8 mouse cellular contexts compared by ENCODE assay signal in genomic region chr5:122900558-122901171, GRCm38 (mm10). TPM values are rescaled to one million over a fixed set of nuclear protein-coding genes. Genes with fewer than 3 reads are reported as not detected.
DNase-seq lines count a peak whose midpoint lies in the region; ATAC-seq and TF ChIP-seq lines count a peak whose summit lies in the region.

No protein-coding gene starts in this region.

- no peaks in the 10 kb centered on the region for H3K27me3 ChIP-seq in liver, adult 2 months (ENCODE audit: control insufficient read depth, insufficient read depth, low read length)
- H3K27me3 ChIP-seq in hindbrain, embryonic 16.5 days (replicated peaks; ENCODE audit: control insufficient read depth, insufficient read depth, low read length): no peaks in the 10 kb centered on the region
- no peaks in the 10 kb centered on the region for H3K27me3 ChIP-seq in myocyte (ENCODE audit: control insufficient read depth, insufficient read depth, insufficient read length)

- peaks cover 9% of the 10 kb centered on the region; the same call in 1 of the 2 replicates for H3K4me1 ChIP-seq in liver, adult 2 months (ENCODE audit: control insufficient read depth, insufficient read depth, low read length)
- no peaks in the 10 kb centered on the region for H3K4me1 ChIP-seq in cortical plate, adult 2 months (ENCODE audit: control insufficient read depth, insufficient read depth, low read length)
- H3K4me1 ChIP-seq in hindbrain, embryonic 16.5 days (ENCODE audit: control insufficient read depth, insufficient read depth, low read depth, low read length): peaks cover 19% of the 10 kb centered on the region

- H3ac ChIP-seq in myocyte (ENCODE audit: control insufficient read depth, insufficient read length): peak overlapping the region; percentile 81

- H3K27ac ChIP-seq in liver, adult 2 months (replicated peaks; ENCODE audit: insufficient read depth, low read depth, low read length): no peak overlapping the region
- H3K27ac ChIP-seq in cortical plate, adult 2 months (ENCODE audit: insufficient read depth, low read length): no peak overlapping the region
- peak overlapping the region; percentile 93 for H3K27ac ChIP-seq in hindbrain, embryonic 16.5 days (ENCODE audit: low read depth, low read length)

- peaks cover 6% of the 10 kb centered on the region; the same call in 1 of the 2 replicates for H3K79me2 ChIP-seq in liver, adult 2 months (ENCODE audit: control insufficient read depth, insufficient read depth, low read length)
- H3K79me2 ChIP-seq in myocyte (ENCODE audit: control insufficient read depth, insufficient read depth): peaks cover 10% of the 10 kb centered on the region

- no peaks in the 10 kb centered on the region for H3K36me3 ChIP-seq in liver, adult 2 months (ENCODE audit: control insufficient read depth, insufficient read depth, low read length)
- no peaks in the 10 kb centered on the region for H3K36me3 ChIP-seq in hindbrain, embryonic 16.5 days (ENCODE audit: control insufficient read depth, insufficient read depth, low read length)
- no peaks in the 10 kb centered on the region for H3K36me3 ChIP-seq in myocyte (ENCODE audit: control insufficient read depth, insufficient read depth)

- TF ChIP-seq CTCF in liver, adult 2 months (IDR thresholded peaks at IDR 0.05; ENCODE audit: low read depth, low read length): no peak
- no peak for TF ChIP-seq CTCF in cortical plate, adult 2 months (IDR thresholded peaks at IDR 0.05; ENCODE audit: extremely low read depth, insufficient read depth, low read length)

- H3K4me3 ChIP-seq in liver, adult 2 months (ENCODE audit: insufficient read depth, low read depth, low read length): peak overlapping the region; percentile 92
- H3K4me3 ChIP-seq in cortical plate, adult 2 months (ENCODE audit: insufficient read depth, low read length): peak overlapping the region; percentile 39
- peak overlapping the region; percentile 85 for H3K4me3 ChIP-seq in hindbrain, embryonic 16.5 days (ENCODE audit: low read length)
- peak overlapping the region; percentile 32 for H3K4me3 ChIP-seq in myocyte

- no peak for TF ChIP-seq POLR2A in liver, adult 2 months (IDR thresholded peaks at IDR 0.05; ENCODE audit: extremely low read depth, insufficient read depth, low read length)
- TF ChIP-seq POLR2A in cortical plate, adult 2 months (IDR thresholded peaks at IDR 0.05; ENCODE audit: extremely low read depth, insufficient read depth, low read length): no peak
- no peak for TF ChIP-seq POLR2A in myocyte (IDR thresholded peaks at IDR 0.05; ENCODE audit: insufficient read length, low read depth)

- peak; percentile 22 for DNase-seq in liver, adult 2 months (ENCODE audit: extremely low read depth, low read depth, low spot score)
- DNase-seq in liver: no peak
- DNase-seq in adrenal gland, adult (ENCODE audit: inconsistent age in 2 of 2, low spot score in 1 of 2): no peak
- DNase-seq in cerebellum, postnatal 10 days: no peak
- no peak for DNase-seq in cerebellum, adult 18-20 months

- WGBS in liver, adult 2 months: 4% methylated on average over 33 of the region's 33 CpGs
- 3% methylated on average over 33 of the region's 33 CpGs for WGBS in hindbrain, embryonic 16.5 days

- H3K4me2 ChIP-seq in hindbrain, embryonic 16.5 days (ENCODE audit: low read length): peak overlapping the region; percentile 83
- peak overlapping the region; percentile 86 for H3K4me2 ChIP-seq in myocyte (ENCODE audit: low read depth)

- no peak for ATAC-seq in hindbrain, embryonic 16.5 days

- H3K9me3 ChIP-seq in hindbrain, embryonic 16.5 days (ENCODE audit: control insufficient read depth, low read length): no peaks in the 10 kb centered on the region

- peak overlapping the region; percentile 82 for H3K9ac ChIP-seq in liver, adult 2 months (ENCODE audit: low read depth, low read length)
- H3K9ac ChIP-seq in hindbrain, embryonic 16.5 days (ENCODE audit: low read depth, low read length): peak overlapping the region; percentile 90

TF ChIP-seq in myocyte, 11 proteins besides CTCF, POLR2A, EP300 and RAD21:
- TF ChIP-seq MAX (IDR thresholded peaks at IDR 0.05; ENCODE audit: low read depth): no peak
- TF ChIP-seq SRF (IDR thresholded peaks at IDR 0.05; ENCODE audit: control insufficient read depth, insufficient read length, low read depth): no peak
- TF ChIP-seq MYOG (IDR thresholded peaks at IDR 0.05; ENCODE audit: control insufficient read depth in 1 of 3, insufficient read depth in 1 of 3, insufficient read length in 2 of 3, low read depth in 2 of 3): no peak
- TF ChIP-seq CEBPB (IDR thresholded peaks at IDR 0.05; ENCODE audit: insufficient read depth, poor library complexity, severe bottlenecking): no peak
- TF ChIP-seq REST (IDR thresholded peaks at IDR 0.05; ENCODE audit: insufficient read depth, insufficient read length): no peak
- TF ChIP-seq TCF12 (IDR thresholded peaks at IDR 0.05; ENCODE audit: insufficient read depth, poor library complexity, severe bottlenecking): no peak
- no peak for TF ChIP-seq TCF3 (IDR thresholded peaks at IDR 0.05; ENCODE audit: insufficient read length, low read depth)
- TF ChIP-seq USF1 (IDR thresholded peaks at IDR 0.05; ENCODE audit: low read depth): no peak
- no peak for TF ChIP-seq MYOD1 (IDR thresholded peaks at IDR 0.05; ENCODE audit: control insufficient read depth in 1 of 3, insufficient read length in 2 of 3, low read depth in 2 of 3)
- TF ChIP-seq POLR2AphosphoS2 (IDR thresholded peaks at IDR 0.05; ENCODE audit: insufficient read length, low read depth): no peak
- no peak for TF ChIP-seq E2F4 (IDR thresholded peaks at IDR 0.05; ENCODE audit: insufficient read depth)

RNA-seq across cellular contexts. Expression of gene Rnf34, which starts 50.8 kb away (rescaled TPM):
- total RNA-seq in liver, adult 2 months (2014; rRNA removed): 4.1 and 5.3 TPM in 2 replicates
- 3.4 TPM in 2 replicates for polyA plus RNA-seq in liver, adult 2 months (2012; rRNA removed)
- polyA plus RNA-seq in cortical plate, adult 2 months (2012; rRNA removed): 35.8 and 38.1 TPM in 2 replicates
- 46.5 and 52.2 TPM in 2 replicates for polyA plus RNA-seq in hindbrain, embryonic 16.5 days (2015; fragmentation: Nextera tagmentation; extraction: Ambion mirVana)
- 8.2 TPM for polyA plus RNA-seq in myocyte (2012; fragmentation: generic; extraction: Trizol)

Comparison
In these comparisons a context has a peak if more than half of its experiments do, and no peak if none do; other contexts are left out.
1. H3K4me3 ChIP-seq: peak in every context shown above with its lines; median percentile 92 in liver, adult 2 months; 85 in hindbrain, embryonic 16.5 days; 39 in cortical plate, adult 2 months; 32 in myocyte.